Mouse (Mus musculus) CH12.LX (cell line): ENCODE data around the gene Eif2b4. TPM values are rescaled to one million over a fixed set of nuclear protein-coding genes. Genes with fewer than 3 reads are reported as not detected.
A peak's percentile ranks its signal among the peaks of the same experiment; 100 is the strongest.

Experiments used
- DNase-seq: peaks from one replicate; pipeline ENCODE4 v3.0.0-alpha.2; 2013; ENCODE audit errors: extremely low read depth
- H3K27ac ChIP-seq: 2 replicates; pipeline ENCODE4 v1.5.1; 2012; ENCODE audit warnings: low read depth, mild to moderate bottlenecking, control low read depth, moderate library complexity; ENCODE audit not compliant: insufficient read depth
- H3K27me3 ChIP-seq: replicated peaks from 2 replicates; pipeline ENCODE3; 2012; ENCODE audit warnings: inconsistent platforms
- H3K36me3 ChIP-seq, 2 experiments: replicated peaks in 1 of 2; 2 replicates each; pipeline versions ENCODE3 to v1.6.1; 2012; ENCODE audit warnings: inconsistent platforms in 1 of 2, low read length in 1 of 2, mild to moderate bottlenecking in 1 of 2, mixed read lengths in 1 of 2, moderate library complexity in 1 of 2; ENCODE audit not compliant: control insufficient read depth in 1 of 2, insufficient read depth in 1 of 2
- H3K4me1 ChIP-seq, 2 experiments: 2 replicates each; pipeline ENCODE4 v1.6.1; 2012; ENCODE audit warnings: inconsistent platforms in 1 of 2, moderate library complexity in 1 of 2; ENCODE audit not compliant: insufficient read depth in 2 of 2, control insufficient read depth in 1 of 2
- H3K4me2 ChIP-seq: 2 replicates; pipeline ENCODE4 v1.6.1; 2012; ENCODE audit warnings: low read depth, mild to moderate bottlenecking, control low read depth; ENCODE audit not compliant: poor library complexity, insufficient read depth, severe bottlenecking
- H3K4me3 ChIP-seq, 3 experiments: fragments of 150-350 bp in 1 of 3; sonication (generic) in 1 of 3; replicated peaks in 1 of 3; 2 replicates each; pipeline versions ENCODE3 to v1.5.1; 2011 to 2012; ENCODE audit warnings: low read depth in 2 of 3, low read length in 2 of 3, mild to moderate bottlenecking in 2 of 3, moderate library complexity in 2 of 3, control low read depth in 1 of 3, improper control_type of control experiment in 1 of 3, inconsistent platforms in 1 of 3, mixed read lengths in 1 of 3; ENCODE audit not compliant: poor library complexity in 1 of 3
- H3K79me2 ChIP-seq: replicated peaks from 2 replicates; pipeline ENCODE4 v1.6.1; 2012; ENCODE audit warnings: mild to moderate bottlenecking, moderate library complexity; ENCODE audit not compliant: control insufficient read depth, poor library complexity, insufficient read depth, severe bottlenecking; ENCODE audit errors: extremely low read depth
- H3K9ac ChIP-seq: 2 replicates; pipeline ENCODE4 v1.6.1; 2012; ENCODE audit warnings: low read depth, mild to moderate bottlenecking, control low read depth, moderate library complexity; ENCODE audit not compliant: insufficient read depth
- H3K9me3 ChIP-seq: replicated peaks from 2 replicates; pipeline ENCODE3; 2012; ENCODE audit warnings: low read length, inconsistent platforms, mixed read lengths
- BHLHE40 ChIP-seq: IDR thresholded peaks from 2 replicates; pipeline ENCODE4 v1.6.1; 2011; ENCODE audit warnings: mild to moderate bottlenecking, low read depth, low read length, improper control_type of control experiment
- CHD1 ChIP-seq: IDR thresholded peaks from 2 replicates; pipeline ENCODE4 v1.6.1; 2012; ENCODE audit warnings: low read depth, low read length, improper control_type of control experiment, inconsistent platforms
- CHD2 ChIP-seq: IDR thresholded peaks from 2 replicates; pipeline ENCODE4 v1.6.1; 2011; ENCODE audit warnings: low read length, improper control_type of control experiment
- CTCF ChIP-seq, 2 experiments: IDR thresholded peaks in 1 of 2; conservative IDR thresholded peaks in 1 of 2; 2 replicates each; pipeline ENCODE4 v1.5.1; 2011 to 2012; ENCODE audit warnings: low read depth in 2 of 2, low read length in 2 of 2, improper control_type of control experiment in 1 of 2, inconsistent platforms in 1 of 2, mild to moderate bottlenecking in 1 of 2, moderate library complexity in 1 of 2
- E2F4 ChIP-seq: IDR thresholded peaks from 2 replicates; pipeline ENCODE4 v1.6.1; 2011; ENCODE audit warnings: low read depth, low read length, improper control_type of control experiment; ENCODE audit not compliant: insufficient replicate concordance
- ELF1 ChIP-seq: IDR thresholded peaks from 2 replicates; pipeline ENCODE4 v1.6.1; 2014; ENCODE audit warnings: low read depth, mild to moderate bottlenecking, inconsistent platforms, low read length, improper control_type of control experiment
- EP300 ChIP-seq: IDR thresholded peaks from 2 replicates; pipeline ENCODE4 v1.6.1; 2011; ENCODE audit warnings: low read length, improper control_type of control experiment
- ETS1 ChIP-seq: conservative IDR thresholded peaks from 2 replicates; pipeline ENCODE4 v1.6.1; 2012; ENCODE audit warnings: low read depth, mild to moderate bottlenecking, inconsistent platforms, low read length, improper control_type of control experiment, moderate library complexity
- GABPA ChIP-seq: IDR thresholded peaks from 2 replicates; pipeline ENCODE4 v1.6.1; 2012; ENCODE audit warnings: low read depth, low read length, improper control_type of control experiment, inconsistent platforms; ENCODE audit not compliant: insufficient replicate concordance
- HCFC1 ChIP-seq: IDR thresholded peaks from 2 replicates; pipeline ENCODE4 v1.6.1; 2012; ENCODE audit warnings: low read depth, mild to moderate bottlenecking, inconsistent platforms, low read length, improper control_type of control experiment
- IRF4 ChIP-seq: IDR thresholded peaks from 2 replicates; pipeline ENCODE4 v1.6.1; 2014; ENCODE audit warnings: low read depth, mild to moderate bottlenecking, inconsistent platforms, low read length, improper control_type of control experiment
- JUN ChIP-seq: IDR thresholded peaks from 2 replicates; pipeline ENCODE4 v1.6.1; 2011; ENCODE audit warnings: low read depth, mild to moderate bottlenecking, low read length, improper control_type of control experiment, moderate library complexity; ENCODE audit not compliant: insufficient read depth
- JUND ChIP-seq: conservative IDR thresholded peaks from 2 replicates; pipeline ENCODE4 v1.6.1; 2011; ENCODE audit warnings: low read depth, low read length, improper control_type of control experiment
- KAT2A ChIP-seq: IDR thresholded peaks from 2 replicates; pipeline ENCODE4 v1.6.1; 2012; ENCODE audit warnings: low read length, improper control_type of control experiment, inconsistent platforms; ENCODE audit not compliant: insufficient replicate concordance
- MAFK ChIP-seq: IDR thresholded peaks from 2 replicates; pipeline ENCODE4 v1.6.1; 2011; ENCODE audit warnings: low read length, improper control_type of control experiment; ENCODE audit not compliant: insufficient replicate concordance
- MAX ChIP-seq: IDR thresholded peaks from 2 replicates; pipeline ENCODE4 v1.6.1; 2011; ENCODE audit warnings: low read length, improper control_type of control experiment
- MAZ ChIP-seq: IDR thresholded peaks from 2 replicates; pipeline ENCODE4 v1.6.1; 2012; ENCODE audit warnings: low read depth, mild to moderate bottlenecking, inconsistent platforms, low read length, improper control_type of control experiment, moderate library complexity
- MEF2A ChIP-seq: IDR thresholded peaks from 2 replicates; pipeline ENCODE4 v1.6.1; 2014; ENCODE audit warnings: low read depth, mild to moderate bottlenecking, inconsistent platforms, low read length, improper control_type of control experiment, borderline replicate concordance
- MXI1 ChIP-seq: IDR thresholded peaks from 2 replicates; pipeline ENCODE4 v1.6.1; 2011; ENCODE audit warnings: mild to moderate bottlenecking, low read depth, low read length, improper control_type of control experiment
- MYC ChIP-seq: IDR thresholded peaks from 2 replicates; pipeline ENCODE4 v1.6.1; 2011; ENCODE audit warnings: low read depth, mild to moderate bottlenecking, improper control_type of control experiment, low read length
- NELFE ChIP-seq: IDR thresholded peaks from 2 replicates; pipeline ENCODE4 v1.6.1; 2011; ENCODE audit warnings: low read depth, low read length, improper control_type of control experiment
- NRF1 ChIP-seq: IDR thresholded peaks from 2 replicates; pipeline ENCODE4 v1.6.1; 2014; ENCODE audit warnings: low read depth, mild to moderate bottlenecking, inconsistent platforms, low read length, improper control_type of control experiment, moderate library complexity
- PAX5 ChIP-seq: IDR thresholded peaks from 2 replicates; pipeline ENCODE4 v1.6.1; 2012; ENCODE audit warnings: low read length, inconsistent platforms, mixed read lengths
- POLR2A ChIP-seq: IDR thresholded peaks from 2 replicates; pipeline ENCODE4 v1.6.1; 2011; ENCODE audit warnings: low read depth, mild to moderate bottlenecking, improper control_type of control experiment, low read length
- POLR2AphosphoS2 ChIP-seq: IDR thresholded peaks from 2 replicates; pipeline ENCODE4 v1.6.1; 2011; ENCODE audit warnings: low read depth, low read length, improper control_type of control experiment
- RAD21 ChIP-seq: IDR thresholded peaks from 2 replicates; pipeline ENCODE4 v1.6.1; 2011; ENCODE audit warnings: low read depth, mild to moderate bottlenecking, low read length, improper control_type of control experiment, moderate library complexity
- RCOR1 ChIP-seq: conservative IDR thresholded peaks from 2 replicates; pipeline ENCODE4 v1.6.1; 2012; ENCODE audit warnings: low read depth, mild to moderate bottlenecking, inconsistent platforms, low read length, improper control_type of control experiment
- SIN3A ChIP-seq: IDR thresholded peaks from 2 replicates; pipeline ENCODE4 v1.6.1; 2012; ENCODE audit warnings: low read length, improper control_type of control experiment, inconsistent platforms
- SMC3 ChIP-seq: IDR thresholded peaks from 2 replicates; pipeline ENCODE4 v1.6.1; 2011; ENCODE audit warnings: low read depth, low read length, improper control_type of control experiment
- TBP ChIP-seq: conservative IDR thresholded peaks from 2 replicates; pipeline ENCODE4 v1.6.1; 2011; ENCODE audit warnings: low read depth, low read length, improper control_type of control experiment
- TCF12 ChIP-seq: IDR thresholded peaks from 2 replicates; pipeline ENCODE4 v1.6.1; 2014; ENCODE audit warnings: low read depth, mild to moderate bottlenecking, inconsistent platforms, low read length, improper control_type of control experiment
- UBTF ChIP-seq: IDR thresholded peaks from 2 replicates; pipeline ENCODE4 v1.6.1; 2012; ENCODE audit warnings: low read depth, mild to moderate bottlenecking, inconsistent platforms, low read length, improper control_type of control experiment, moderate library complexity
- USF1 ChIP-seq: IDR thresholded peaks from 2 replicates; pipeline ENCODE4 v1.6.1; 2014; ENCODE audit warnings: low read depth, mild to moderate bottlenecking, inconsistent platforms, low read length, improper control_type of control experiment
- USF2 ChIP-seq: conservative IDR thresholded peaks from 2 replicates; pipeline ENCODE4 v1.6.1; 2011; ENCODE audit warnings: low read depth, low read length, improper control_type of control experiment
- ZC3H11A ChIP-seq: IDR thresholded peaks from 2 replicates; pipeline ENCODE4 v1.6.1; 2012; ENCODE audit warnings: low read depth, mild to moderate bottlenecking, inconsistent platforms, low read length, improper control_type of control experiment
- ZKSCAN1 ChIP-seq: IDR thresholded peaks from 2 replicates; pipeline ENCODE4 v1.6.1; 2012; ENCODE audit warnings: low read depth, inconsistent platforms, low read length, improper control_type of control experiment, borderline replicate concordance
- ZMIZ1 ChIP-seq: IDR thresholded peaks from 2 replicates; pipeline ENCODE4 v1.6.1; 2012; ENCODE audit warnings: low read depth, mild to moderate bottlenecking, inconsistent platforms, low read length, improper control_type of control experiment
- ZNF384 ChIP-seq: IDR thresholded peaks from 2 replicates; pipeline ENCODE4 v1.6.1; 2012; ENCODE audit warnings: low read depth, low read length, improper control_type of control experiment, inconsistent platforms
- dilution Hi-C: fragments of 300-500 bp; cut with MboI; formaldehyde crosslinking; loops from 2 replicates; pipeline ENCODE4 v1.14.3; 2020; ENCODE audit warnings: low sequenced_read_pairs; ENCODE audit not compliant: extremely low pct_unique_long_range_greater_than_20kb, extremely low pct_ligation_motif_present
- in situ Hi-C: fragments of 300-500 bp; cut with MboI; formaldehyde crosslinking; loops from 3 replicates; pipeline ENCODE4 v1.14.3; 2019; ENCODE audit warnings: low sequenced_read_pairs, low pct_ligation_motif_present, low pct_unique_long_range_greater_than_20kb, mixed read lengths
- polyA plus RNA-seq: library from polyadenylated mRNA; unstranded; fragments of >175 nt; gene quantifications from 2 replicates; pipeline ENCODE4 v1.2.1, GENCODE M21; 2012; ENCODE audit warnings: low read depth; ENCODE audit not compliant: insufficient read length
- total RNA-seq, 2 experiments: library from RNA; depleted of rRNA; stranded (reverse); fragments of 300-350 nt in 1 of 2; fragments of >200 nt in 1 of 2; gene quantifications; 2 replicates each; pipeline ENCODE4 v1.2.3; 2012 to 2014

Eif2b4 gene
- total and polyA plus RNA-seq, 3 experiments = 26.8 to 99.5 (median 56.8) TPM

- H3K9ac ChIP-seq = peak within 1 kb of the TSS; percentile 93
- H3K79me2 ChIP-seq = peaks cover 42% of the 10 kb centered on the region
- no peak for TF ChIP-seq SMC3
- TF ChIP-seq POLR2AphosphoS2 = peak; percentile 87
- TF ChIP-seq MAZ = peak; percentile 12; the same call in 1 of the 2 replicates
- TF ChIP-seq ZKSCAN1 = no peak
- TF ChIP-seq ZNF384 = no peak
- no peak; the same call in none of the 2 replicates for TF ChIP-seq CHD1
- no peak for TF ChIP-seq CHD2
- TF ChIP-seq HCFC1 = peak; percentile 86
- TF ChIP-seq UBTF = no peak
- no peak; the same call in 1 of the 2 replicates for TF ChIP-seq E2F4
- TF ChIP-seq USF2 = no peak
- peak; percentile 88 for TF ChIP-seq ZMIZ1
- TF ChIP-seq USF1 = no peak
- no peak for TF ChIP-seq ETS1
- TF ChIP-seq MXI1 = 0 out of 2 replicates have a peak, but pooled peaks have one; percentile 21
- TF ChIP-seq ELF1 = peak; percentile 92
- TF ChIP-seq NRF1 = peak; percentile 88
- TF ChIP-seq TCF12 = peak; percentile 71
- TF ChIP-seq IRF4 = peak; percentile 3; the same call in 1 of the 2 replicates
- no peak; the same call in none of the 2 replicates for TF ChIP-seq MAX
- no peak for TF ChIP-seq CTCF (conservative IDR thresholded peaks at IDR 0.05 in 1 of 2, IDR thresholded peaks at IDR 0.05 in 1 of 2; ENCODE audit: low read depth in 2 of 2, low read length in 2 of 2)
- TF ChIP-seq TBP = peak; percentile 81
- TF ChIP-seq RCOR1 = no peak
- TF ChIP-seq RAD21 = no peak
- TF ChIP-seq MYC = peak; percentile 41; the same call in 1 of the 2 replicates
- TF ChIP-seq ZC3H11A = no peak
- peak; percentile 88 for TF ChIP-seq NELFE
- TF ChIP-seq GABPA = no peak
- no peak; the same call in none of the 2 replicates for TF ChIP-seq SIN3A
- TF ChIP-seq EP300 = no peak; the same call in 1 of the 2 replicates
- no peak for TF ChIP-seq JUND
- 0 out of 2 replicates have a peak, but pooled peaks have one; percentile 3 for TF ChIP-seq BHLHE40
- no peak; the same call in 1 of the 2 replicates for TF ChIP-seq MEF2A
- TF ChIP-seq JUN = no peak
- TF ChIP-seq POLR2A = peak; percentile 96
- peak; percentile 71; the same call in 1 of the 2 replicates for TF ChIP-seq KAT2A
- TF ChIP-seq PAX5 = no peak
- no peak for TF ChIP-seq MAFK
- TF ChIP-seq, all 38 proteins: peak for 15
- H3K4me1 ChIP-seq = peaks cover 0 to 32% of the 10 kb centered on the region in 2 experiments; a peak in 2 of 4 replicates
- peak within 1 kb of the TSS; percentile 78 to 97 (median 81) for H3K4me3 ChIP-seq
- peak within 1 kb of the TSS; percentile 78 for H3K4me2 ChIP-seq
- peak within 1 kb of the TSS; percentile 95 for H3K27ac ChIP-seq
- in situ Hi-C loops (no loop called here), dilution Hi-C loops (no loop called here)
- H3K9me3 ChIP-seq = no peaks in the 10 kb centered on the region
- DNase-seq = peak; percentile 96
- H3K27me3 ChIP-seq = no peaks in the 10 kb centered on the region
- H3K36me3 ChIP-seq = peaks cover 0 to 28% of the 10 kb centered on the region in 2 experiments
These were observed 13.2 kb downstream of the Eif2b4 start, which contains the start of the genes Gm29609 and Gtf3c2 for GRCm38 (mm10) chr5:31179766-31180630. Gene Gm29609 (minus strand): TSS chr5:31179911. Gene Gtf3c2 (minus strand): TSS chr5:31180144.
